In genomic region chr2:79618145-79618544, GRCm38 (mm10) we compare ENCODE assay signal across 9 mouse cellular contexts.
"Had no signal": no experiment of that assay in that cellular context is flagged by ENCODE, and none has a peak within 500 bp of the region (broad histone marks: within the 10 kb centered on the region; RNA-seq: fewer than 3 reads in every experiment).

No protein-coding gene starts in this region.

- H3K9me3 ChIP-seq: limb, embryonic 15.5 days; liver, embryonic 12.5 days; midbrain, embryonic 13.5 days had no signal

- H3K27me3 ChIP-seq: limb, embryonic 15.5 days; liver, embryonic 12.5 days; midbrain, embryonic 13.5 days had no signal

- H3K9ac ChIP-seq: limb, embryonic 15.5 days; liver, embryonic 12.5 days; lung, embryonic 14.5 days; midbrain, embryonic 13.5 days had no signal

- H3K27ac ChIP-seq: limb, embryonic 15.5 days; liver, embryonic 12.5 days; midbrain, embryonic 13.5 days had no signal

- ATAC-seq: liver, embryonic 12.5 days; midbrain, embryonic 13.5 days had no signal

- DNase-seq: lung, embryonic 14.5 days; lung, postnatal 10 days; lung, postnatal 4 days; right cerebral cortex, adult 18-20 months; right cerebral cortex, postnatal 25 days; thymus, postnatal 25 days had no signal

- H3K4me3 ChIP-seq: limb, embryonic 15.5 days; liver, embryonic 12.5 days; midbrain, embryonic 13.5 days had no signal

- H3K4me1 ChIP-seq: limb, embryonic 15.5 days; midbrain, embryonic 13.5 days had no signal

- H3K4me2 ChIP-seq: limb, embryonic 15.5 days; liver, embryonic 12.5 days; lung, embryonic 14.5 days; midbrain, embryonic 13.5 days had no signal

- H3K36me3 ChIP-seq: limb, embryonic 15.5 days; liver, embryonic 12.5 days; midbrain, embryonic 13.5 days had no signal
